Mouse (Mus musculus) adrenal gland, adult 18-20 months (tissue): Measurements from ENCODE around the gene Ddit4. TPM values are rescaled to one million over a fixed set of nuclear protein-coding genes. Genes with fewer than 3 reads are reported as not detected.

Source experiments
- DNase-seq, 2 experiments: peaks; one replicate each; pipeline ENCODE4 v3.0.0; 2021 to 2022; ENCODE audit warnings: low spot score in 2 of 2
- total RNA-seq, 2 experiments: library from RNA; stranded (reverse); gene quantifications; 1 replicate in 1 of 2; 2 replicates in 1 of 2; pipeline ENCODE4 v1.2.3; 2021

Gene Ddit4
- total RNA-seq, 2 experiments from 2014 or later, result 29.5 to 69.3 TPM

DNA sequence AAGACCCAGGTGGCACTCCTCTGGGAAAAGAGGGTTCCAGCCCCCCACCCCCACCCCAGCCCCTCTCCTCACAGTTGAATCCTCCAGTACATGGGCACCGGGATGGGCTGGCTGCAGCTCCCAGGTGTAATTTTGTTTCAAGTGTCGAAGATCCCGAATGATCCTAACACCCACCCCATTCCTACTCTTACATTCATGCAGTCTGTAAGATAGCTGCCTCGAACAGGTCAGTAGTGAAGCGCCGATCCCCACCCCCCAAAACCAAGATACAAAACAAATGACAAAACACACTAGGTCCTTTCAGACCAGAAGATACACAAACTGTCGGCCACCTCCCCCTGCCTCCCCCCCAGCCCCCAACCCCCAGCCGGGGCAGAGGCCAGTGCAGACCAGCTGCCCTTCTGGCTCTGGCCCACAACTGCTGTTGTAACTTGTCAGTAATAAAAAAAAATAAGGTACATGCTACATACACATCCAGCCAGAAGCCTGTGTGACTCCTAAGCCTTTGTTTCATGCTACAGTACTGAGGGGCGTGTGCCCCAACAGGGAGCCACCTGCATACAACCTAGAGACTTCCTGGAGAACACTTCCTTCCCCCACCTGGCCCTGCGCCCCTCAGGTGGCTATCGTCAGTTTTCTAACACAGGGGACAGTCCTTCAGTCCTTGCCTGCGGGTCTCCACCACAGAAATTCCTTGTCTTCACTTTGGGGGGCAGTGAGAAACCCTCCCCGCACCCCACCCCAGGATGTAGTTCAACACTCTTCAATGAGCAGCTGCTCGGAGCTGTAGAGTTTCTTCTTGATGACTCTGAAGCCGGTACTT lies 1.6 kb downstream of the Ddit4 start:
- DNase-seq, result no peak

DNA sequence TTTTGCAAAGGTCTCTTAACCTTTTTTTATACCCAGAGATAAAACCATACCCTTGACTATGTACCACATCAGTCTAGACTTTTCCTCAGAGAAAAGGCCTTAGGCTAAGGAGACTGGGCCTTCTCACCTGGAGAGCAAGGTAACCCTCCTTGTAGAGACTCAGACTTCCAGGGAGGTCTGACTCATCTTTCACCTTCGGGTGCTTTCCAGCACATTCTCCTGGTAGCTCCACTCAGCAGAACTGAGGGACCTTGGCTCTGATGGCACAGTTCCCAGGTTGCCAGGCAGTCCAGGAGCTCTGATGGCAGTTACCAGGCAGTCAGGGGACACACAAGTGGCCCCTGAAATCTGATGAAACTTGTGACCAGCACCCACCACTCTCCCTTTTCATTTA lies 2.4 kb downstream of the Ddit4 start:
- peak; percentile 62 to 80 for DNase-seq

DNA sequence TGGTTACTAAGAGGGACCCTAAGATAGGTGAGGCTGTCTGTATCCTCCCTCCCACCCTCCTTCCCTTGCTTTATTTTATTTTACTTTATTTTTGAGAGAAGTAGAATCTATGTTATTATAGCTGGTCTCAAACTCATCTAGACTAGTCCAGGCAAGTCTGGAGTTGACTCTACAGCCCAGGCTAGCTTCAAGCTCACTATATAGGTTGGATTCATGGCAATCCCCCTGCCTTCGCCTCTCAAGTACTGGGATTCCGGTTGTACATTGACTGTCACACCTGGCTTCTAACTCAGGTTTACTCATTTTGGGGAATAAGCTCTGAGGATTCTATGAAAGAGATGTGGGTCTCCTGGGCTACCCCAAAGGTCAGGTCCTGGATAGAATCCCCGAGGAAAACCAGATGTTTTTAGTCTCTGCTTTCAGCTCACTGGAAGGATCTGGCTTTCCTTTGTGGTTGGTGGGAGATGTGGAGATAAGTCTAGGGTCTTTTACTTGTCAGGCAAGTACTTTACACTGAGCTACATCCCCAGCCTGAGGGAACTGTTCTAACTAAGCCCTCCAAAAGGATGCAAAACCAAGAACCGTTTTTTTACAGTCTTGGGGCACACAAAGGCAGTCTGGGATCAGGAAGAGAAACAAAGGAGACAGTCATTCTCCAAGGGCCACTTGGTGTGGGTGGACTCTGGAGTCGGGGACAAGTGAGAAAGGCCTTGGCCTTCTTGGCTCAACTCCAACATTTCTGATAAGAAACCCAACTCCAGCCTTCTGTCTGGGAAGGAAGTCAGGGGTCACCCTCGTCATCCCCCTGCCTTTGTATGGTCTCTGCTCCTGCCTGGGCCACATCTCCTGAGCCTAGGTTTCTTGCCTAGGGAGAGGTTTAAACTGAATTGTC lies 3.0 kb downstream of the Ddit4 start:
- DNase-seq, result peak in 1 of 2 experiments; percentile 46

DNA sequence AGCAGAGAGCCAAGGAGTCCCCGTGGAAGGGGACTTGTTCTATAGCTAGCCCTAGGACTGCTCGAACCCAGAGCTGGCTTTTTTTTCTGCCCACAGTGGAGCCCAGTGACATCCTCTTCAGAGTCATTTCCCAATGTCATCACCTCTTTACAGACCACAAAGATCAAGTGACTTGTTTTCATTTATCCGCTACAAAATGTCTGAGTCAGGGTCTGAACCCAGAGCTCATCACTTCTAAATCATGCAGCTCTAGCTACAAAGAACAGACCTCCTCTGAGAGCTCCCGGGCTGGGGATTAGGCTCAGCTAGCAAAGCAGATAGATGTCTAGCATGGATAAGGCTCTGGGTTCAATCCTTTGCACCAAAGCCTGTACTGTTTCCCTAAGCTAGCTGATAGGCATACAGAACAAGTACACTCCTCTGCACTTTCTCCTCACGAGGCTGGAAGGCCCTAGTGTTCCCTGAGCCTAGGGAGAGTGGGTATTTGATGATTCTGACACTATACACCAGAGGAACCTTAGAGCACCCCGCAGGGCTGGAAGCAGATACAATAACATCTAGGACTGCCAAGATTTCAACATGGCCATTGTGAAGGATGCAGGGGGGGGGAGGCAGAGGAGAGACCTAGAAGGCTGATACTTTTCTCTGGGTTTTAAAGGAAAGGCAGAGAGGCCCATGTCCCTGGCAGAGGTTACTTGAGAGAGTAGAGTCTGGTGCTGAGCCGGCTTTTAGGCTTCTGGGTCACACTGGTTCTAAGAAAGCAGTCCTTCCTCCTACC lies 4.1 kb downstream of the Ddit4 start:
- DNase-seq, result no peak

DNA sequence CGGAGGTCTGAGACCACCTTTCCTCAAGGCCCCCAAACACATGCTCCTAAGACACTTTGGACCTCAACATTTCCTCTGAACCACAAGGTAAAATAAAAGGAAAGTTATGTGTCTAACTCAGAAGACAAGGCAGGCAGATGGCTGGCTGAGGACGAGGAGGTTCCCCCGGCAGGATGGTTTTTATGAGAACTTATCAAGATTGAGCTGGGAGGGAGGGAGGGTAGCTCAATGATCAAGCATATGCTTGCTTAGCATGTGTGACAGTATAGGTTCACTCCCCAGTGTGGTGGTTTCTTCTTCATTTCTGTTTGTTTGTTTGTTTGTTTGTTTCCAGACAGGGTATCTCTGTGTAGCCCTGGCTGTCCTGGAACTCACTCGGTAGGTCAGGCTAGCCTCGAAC lies 5.3 kb downstream of the Ddit4 start:
- DNase-seq, result no peak

DNA sequence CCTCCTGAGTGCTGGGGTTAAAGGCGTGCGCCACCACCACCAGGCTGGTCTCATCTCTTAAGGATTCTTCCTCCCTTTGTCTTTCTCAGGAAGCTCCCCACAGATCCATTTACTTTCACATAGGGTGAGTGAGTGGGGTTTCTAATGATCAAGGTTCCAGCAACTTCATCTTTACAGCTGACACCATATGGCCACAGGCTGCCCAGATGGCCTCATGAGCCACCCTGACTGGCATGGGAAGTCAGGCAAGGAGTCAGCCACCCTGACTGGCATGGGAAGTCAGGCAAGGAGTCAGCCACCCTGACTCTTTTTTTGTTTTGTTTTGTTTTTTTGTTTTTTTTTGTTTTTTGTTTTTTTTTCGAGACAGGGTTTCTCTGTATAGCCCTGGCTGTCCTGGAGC lies 6.2 kb downstream of the Ddit4 start:
- no peak for DNase-seq

DNA sequence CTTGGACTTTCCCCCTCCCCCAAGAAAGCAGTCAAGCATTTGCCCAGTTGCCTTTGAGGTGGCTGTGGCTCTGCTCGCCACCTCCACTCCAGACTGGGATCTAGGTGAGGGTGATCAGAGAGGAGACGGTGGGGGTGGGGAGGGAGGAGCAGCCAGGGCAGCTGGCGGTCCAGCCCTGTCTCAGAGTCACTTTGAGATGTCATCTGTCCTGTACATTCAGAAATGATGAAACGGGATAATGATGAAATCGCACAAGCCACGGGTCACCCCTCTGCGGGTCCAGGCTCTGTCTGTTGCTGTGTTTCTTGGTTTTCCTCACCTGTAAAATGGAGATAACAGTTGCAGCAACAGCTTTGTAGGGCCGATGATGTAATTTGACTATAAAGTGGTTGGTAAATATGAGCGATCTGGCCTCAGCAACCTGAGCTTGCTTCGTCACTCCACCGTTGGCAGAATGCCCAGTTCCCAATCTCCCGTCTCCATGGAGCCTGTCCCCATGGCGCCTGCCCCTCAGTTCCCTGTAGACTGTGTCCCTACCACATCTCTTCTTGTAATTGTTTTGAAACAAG lies 8.1 kb downstream of the Ddit4 start:
- peak; percentile 80 to 87 for DNase-seq

DNA sequence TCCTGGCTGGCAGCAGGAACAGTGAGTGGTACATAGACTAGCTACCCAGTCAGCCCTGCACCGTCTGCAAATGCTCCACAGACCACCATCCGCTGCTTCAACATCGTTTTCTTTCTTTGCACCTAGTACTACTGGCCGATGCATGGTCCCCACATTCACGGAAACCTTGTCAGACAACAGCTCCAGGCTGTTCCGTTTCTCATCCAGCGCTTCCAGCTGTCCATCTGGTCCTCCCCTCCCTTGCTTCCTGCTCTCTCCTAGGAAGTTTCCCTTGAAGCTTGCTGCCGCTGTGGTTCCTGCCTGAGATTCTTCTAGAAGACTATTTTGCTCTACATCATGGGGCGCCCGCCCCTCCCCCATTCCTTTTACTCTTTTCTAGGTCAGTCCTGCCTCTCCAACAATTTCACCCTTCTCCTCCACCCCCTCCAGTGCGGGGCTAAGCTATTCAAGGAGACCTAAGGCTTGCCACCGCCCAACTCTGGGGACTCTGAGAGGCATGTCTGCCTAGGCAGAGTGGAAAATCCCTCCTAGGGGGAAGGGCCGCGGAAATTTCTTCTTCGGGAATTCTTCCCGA lies 8.7 kb downstream of the Ddit4 start:
- peak in 1 of 2 experiments; percentile 45 for DNase-seq

DNA sequence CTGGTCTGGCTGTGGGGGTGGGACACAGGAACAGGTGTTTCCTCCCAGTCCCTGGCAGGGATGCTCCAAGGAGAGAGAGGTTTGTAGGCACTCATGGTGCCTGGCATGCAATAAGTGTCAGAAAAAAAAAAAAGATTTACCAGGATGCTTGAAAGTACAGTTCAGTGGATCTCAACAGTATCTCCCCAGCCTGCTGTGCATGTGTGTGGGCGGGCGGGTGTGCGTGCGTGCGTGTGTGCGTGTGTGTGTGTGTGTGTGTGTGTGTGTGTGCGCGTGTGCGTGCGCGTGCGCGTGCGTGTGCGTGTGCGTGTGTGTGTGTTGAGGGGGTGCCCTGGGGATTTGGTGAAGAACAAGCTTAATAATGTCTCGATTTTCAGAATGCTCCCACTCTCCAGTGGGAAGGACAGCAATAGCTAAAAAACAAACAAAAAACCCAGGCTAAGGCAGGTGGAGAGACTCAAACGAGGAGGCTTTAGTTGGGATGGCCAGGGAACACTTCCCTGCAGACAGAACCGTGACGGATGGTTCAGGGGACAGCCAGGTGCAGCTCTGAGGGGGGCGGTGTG lies 9.3 kb downstream of the Ddit4 start:
- DNase-seq, result no peak

DNA sequence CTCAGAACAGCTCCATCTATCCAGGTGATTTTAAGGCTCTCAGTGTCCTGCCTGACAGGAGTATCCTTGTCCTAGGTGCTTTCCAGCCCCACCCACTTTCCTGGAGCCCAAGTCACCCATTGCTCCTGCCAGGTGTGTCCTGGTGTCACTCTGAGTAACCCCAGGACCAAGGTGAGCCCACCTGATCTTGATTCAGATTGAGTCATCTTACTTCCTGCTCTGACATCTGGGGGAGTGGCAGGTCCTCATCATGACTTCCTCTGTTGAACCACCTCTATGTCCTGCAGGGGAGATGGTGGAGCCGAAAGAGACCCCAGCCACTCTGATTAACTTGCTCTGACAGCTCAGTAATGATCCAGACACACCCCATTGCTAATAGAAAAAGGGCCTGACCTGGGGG lies 12.6 kb downstream of the Ddit4 start:
- no peak for DNase-seq

DNA sequence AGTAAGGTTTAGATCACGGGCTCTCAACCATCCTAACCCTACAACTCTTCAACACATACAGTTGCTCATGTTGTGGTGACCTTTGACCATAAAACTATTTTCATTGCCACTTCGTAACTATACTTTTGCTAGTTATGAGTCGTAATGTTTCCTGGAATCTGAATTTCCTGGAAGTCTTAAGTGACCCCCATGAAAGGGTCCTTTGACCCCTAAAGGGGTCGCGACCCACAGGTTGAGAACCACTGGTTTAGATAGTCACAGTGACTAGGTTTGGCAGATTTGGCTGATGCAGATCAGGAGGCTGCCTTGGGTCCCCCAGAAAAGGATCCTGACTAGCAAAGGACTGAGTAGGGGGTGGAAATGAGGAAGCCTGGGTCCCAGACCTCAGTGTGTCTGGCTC lies 13.0 kb downstream of the Ddit4 start:
- no peak for DNase-seq

DNA sequence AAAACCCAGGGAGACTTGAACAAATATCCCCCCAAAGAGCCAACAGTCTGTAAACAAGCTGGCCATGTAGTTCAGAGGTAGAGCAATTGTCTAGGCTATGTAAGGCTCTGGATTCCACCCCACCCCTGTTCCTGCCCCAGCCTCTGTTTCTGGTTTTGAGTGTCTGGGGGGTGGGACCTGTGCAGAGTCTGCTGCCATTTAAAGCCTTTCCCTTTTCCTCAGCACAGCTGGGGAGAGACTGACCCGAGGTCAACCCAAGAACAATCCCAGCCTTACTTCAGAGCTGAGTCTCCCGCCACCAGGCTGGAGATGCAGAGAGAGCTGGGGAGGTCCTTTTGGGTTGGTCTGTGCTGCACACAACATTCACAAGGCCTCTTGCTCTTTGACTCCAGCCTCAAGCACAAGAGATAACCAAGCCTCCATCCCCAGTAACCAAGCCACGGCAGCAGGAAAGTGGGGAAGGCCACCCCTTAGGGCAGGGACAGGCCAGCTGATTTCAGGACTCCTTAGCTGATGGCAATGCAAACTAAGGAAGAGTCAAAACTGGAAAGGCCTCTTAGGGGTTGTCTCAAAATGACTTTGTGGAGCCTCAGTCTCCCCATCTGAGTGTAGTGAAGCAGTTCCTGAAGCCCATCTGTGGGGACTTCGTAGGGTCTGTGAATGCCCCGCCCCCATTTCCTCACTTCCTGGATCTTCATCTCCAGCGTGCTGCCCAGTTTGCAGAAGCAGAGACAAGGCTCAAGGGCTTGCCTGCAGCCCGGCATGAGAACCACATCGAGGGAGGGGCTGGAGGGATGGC lies 15.4 kb downstream of the Ddit4 start:
- no peak for DNase-seq

DNA sequence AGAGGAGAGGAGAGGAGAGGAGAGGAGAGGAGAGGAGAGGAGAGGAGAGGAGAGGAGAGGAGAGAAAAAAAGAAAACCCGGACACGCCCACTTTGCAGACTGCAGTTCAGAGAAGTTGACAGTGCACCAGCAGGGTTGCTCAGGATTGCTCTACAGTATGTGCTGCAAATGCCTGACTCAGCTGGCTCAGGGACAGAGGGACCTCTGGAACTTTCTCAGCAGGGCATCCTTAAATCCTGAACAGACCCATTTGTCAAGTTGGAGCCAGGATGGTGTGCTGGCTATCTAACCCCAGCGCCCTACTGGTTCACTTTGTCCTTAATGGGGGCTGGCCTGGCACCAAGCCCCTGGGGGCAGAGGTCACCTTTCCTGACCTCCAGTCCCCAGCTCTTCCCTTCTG lies 17.6 kb downstream of the Ddit4 start:
- no peak for DNase-seq

DNA sequence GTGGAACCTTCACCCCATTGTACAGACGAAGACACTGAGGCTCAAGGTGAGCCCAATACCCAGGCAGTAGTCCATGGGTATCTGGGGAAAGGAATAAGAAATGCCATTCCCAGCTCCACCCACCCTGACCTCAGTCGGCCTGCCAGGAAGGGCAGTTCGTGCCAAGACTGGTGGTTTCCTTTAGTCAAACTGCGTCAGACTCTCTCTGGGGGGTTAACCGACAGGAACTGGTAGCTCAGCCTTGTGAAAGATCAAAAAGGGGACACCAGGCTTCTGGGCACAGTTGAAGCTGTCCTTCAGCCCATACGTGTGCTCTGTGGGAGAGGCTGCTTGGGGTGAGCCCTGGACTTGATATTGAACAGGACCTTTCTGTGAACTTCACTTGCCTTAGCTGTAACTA lies 19.1 kb downstream of the Ddit4 start:
- DNase-seq, result no peak

DNA sequence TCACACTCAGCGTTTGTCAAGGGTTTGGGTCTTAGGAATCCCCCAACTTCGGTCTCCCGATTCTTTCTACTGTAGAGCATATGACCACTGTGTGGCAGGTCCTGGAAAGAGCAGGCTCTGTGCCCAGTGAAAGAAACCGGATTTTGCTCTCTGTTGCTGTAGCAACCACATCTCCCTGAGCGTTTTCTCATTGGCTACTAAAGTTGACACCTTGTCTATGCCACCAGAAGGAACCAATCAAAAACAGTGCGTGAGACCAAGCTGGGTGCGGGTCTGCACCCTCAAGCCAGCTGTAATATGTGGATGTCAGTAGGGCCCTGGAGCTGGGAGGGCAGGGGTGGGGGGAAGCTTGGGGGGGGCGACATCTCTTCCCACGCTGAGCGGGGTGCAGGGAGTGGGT lies 20.6 kb downstream of the Ddit4 start:
- DNase-seq, result no peak

DNA sequence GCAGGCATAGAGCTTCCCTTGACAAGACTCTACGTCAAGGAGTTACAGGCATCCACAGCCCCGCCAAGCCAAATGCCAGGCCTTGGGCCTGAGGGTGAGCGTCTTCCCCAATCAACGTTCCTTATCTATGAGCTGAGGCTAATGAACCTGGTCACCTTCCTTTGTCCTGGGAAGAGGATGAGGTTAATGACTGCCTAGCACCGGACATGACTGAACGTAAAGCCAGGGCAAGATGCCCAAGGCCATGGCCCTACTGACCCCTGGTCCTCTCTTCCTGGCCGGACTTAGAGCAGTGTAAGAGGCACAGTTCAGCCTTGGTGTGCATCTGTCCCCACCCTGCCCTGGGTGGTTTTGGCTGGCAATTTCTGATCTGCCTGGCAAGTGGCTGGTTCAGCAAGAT lies 22.4 kb downstream of the Ddit4 start:
- DNase-seq, result no peak

DNA sequence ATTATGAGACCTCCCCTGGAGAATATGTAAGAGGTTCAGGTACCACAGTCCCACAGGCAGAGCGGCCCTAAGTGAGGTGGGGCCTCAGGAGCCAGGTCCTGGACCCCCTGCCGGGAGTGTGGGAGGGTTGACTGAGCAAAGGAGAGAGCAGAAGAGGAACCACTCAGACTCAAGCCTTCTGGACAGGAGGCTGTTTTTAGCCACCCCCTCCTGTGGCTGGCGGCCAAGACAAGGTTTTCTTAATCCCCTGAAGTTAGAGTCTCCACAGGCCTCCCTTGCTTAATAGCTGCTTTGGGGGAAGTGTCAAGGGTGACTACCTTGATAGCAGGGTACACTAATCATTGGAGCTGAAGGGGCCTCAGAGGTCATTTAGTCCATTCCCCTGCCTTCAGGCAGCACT lies 27.3 kb downstream of the Ddit4 start:
- DNase-seq, result no peak

DNA sequence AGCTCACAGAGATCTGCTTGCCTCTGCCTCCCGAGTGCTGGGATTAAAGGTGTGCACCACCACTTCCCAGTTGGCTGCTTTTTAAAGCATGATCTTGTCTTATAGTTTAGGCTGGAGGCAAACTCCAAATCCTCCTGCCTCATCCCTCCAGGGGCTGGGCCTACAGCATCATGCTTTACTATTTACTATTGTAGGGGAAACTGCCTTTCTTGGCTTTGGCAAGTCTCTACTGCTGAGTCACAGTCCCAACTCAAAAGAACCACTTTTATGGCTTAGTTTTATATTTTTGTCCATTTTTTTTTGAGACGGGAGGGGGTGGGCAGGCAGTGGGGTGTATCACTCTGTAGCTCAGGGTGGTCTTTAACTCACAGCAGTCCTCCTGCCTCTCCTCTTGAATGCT lies 28.1 kb downstream of the Ddit4 start:
- DNase-seq, result no peak

DNA sequence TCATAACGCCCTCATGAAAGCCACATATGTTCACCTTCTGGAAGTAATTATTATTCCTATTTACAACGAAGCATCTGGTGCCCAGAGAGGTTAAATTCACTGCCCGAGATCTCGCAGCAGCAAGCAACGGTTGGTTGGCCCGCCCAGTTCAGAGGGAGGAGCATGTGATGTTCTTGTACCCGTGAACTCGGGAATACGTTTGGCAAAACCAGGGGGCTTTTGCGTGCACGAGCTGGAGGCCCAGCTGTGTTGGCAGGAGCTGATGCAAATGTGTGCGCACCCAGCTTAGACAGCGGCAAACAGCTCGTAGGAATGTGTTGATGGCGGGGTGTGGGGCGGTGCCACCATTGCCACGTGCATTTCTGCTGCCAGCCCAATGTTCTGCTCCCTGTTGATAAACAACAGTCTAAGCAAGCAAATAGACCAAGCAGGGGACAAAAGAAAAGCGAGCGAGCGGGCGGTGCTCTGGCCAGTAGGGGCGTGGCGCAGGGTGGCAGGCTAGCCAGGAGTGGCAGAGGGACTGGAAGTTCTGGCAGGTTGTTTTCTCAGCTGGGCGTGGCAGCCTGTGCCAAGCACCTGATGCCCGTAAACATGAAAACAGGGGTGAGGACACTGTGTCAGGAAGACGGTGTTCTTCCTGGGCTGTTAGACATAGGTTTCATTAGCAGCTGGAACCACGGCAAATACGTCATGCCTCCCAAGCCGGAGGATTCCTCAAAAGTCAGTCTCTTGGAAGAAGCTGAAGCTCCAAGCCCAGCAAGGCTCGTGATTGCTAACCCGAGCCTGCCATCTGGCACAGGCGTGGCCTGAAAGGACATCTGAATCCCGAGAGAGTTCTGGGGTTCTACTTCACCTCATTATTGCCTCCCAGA lies 30.6 kb downstream of the Ddit4 start:
- peak; percentile 65 to 68 for DNase-seq
